Mouse (Mus musculus) liver, postnatal 0 days (tissue): ENCODE measurements around the gene Axl.

ENCODE experiments used
- CTCF ChIP-seq: sonication (generic); IDR thresholded peaks from 2 replicates; pipeline ENCODE4 v1.5.1; 2016; ENCODE audit warnings: antibody characterized with exemption, low read depth
- EP300 ChIP-seq: IDR thresholded peaks from 2 replicates; pipeline ENCODE4 v1.6.1; 2016; ENCODE audit warnings: antibody characterized with exemption, low read depth, mild to moderate bottlenecking

DNA sequence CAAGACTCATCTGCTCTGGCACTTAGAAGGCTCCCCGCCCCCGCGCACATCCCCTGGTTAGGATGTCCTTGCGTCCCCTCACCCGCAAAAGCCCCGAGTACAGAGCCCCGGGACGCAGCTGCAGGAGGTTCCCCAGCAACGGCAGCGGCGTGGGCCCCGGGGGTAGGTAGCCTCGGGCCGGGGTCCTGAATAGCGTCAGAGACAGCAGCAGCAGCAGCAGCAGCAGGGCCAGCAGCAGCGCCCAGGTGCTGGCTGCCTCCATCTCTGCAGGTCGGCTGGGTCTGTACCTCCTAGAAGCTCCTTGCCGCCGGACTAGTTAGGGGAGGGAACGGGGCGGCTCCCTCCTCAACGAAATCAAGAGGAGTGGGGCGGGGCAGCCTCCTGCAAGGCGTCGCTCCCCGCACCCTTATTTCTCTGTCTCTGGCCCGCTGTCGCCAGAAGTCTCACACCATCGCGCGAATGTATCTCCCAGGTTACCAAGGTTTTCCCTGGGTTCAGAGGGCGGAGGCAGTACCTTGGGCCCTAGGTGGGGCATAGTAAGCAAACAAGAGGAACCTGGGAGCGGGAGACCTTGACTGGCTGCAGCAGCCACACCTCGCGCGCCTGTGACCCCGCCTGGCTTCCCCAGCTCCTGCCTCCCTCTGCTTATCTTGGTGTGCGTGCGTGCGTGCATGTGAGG is 27.9 kb upstream of the Axl start, which contains the start of gene Cyp2s1:
- no peak for TF ChIP-seq CTCF
- no peak for TF ChIP-seq EP300
